25 mouse cellular contexts compared by ENCODE assay signal in genomic region chr17:36022922-36023321, GRCm38 (mm10). TPM values are rescaled to one million over a fixed set of nuclear protein-coding genes. Genes with fewer than 3 reads are reported as not detected.
DNase-seq lines count a peak whose midpoint lies in the region; ATAC-seq and TF ChIP-seq lines count a peak whose summit lies in the region.
"Had no signal": no experiment of that assay in that cellular context is flagged by ENCODE, and none has a peak within 500 bp of the region (broad histone marks: within the 10 kb centered on the region; RNA-seq: fewer than 3 reads in every experiment).

No protein-coding gene starts in this region.

- H3K27me3 ChIP-seq in liver, adult 2 months (ENCODE audit: control insufficient read depth, insufficient read depth, low read length), result no peaks in the 10 kb centered on the region
- H3K27me3 ChIP-seq in liver, embryonic 12.5 days (replicated peaks), result no peaks in the 10 kb centered on the region
- no peaks in the 10 kb centered on the region for H3K27me3 ChIP-seq in thymus, adult 2 months (ENCODE audit: control insufficient read depth, insufficient read depth, low read length)
- H3K27me3 ChIP-seq: forebrain, embryonic 13.5 days; neural tube, embryonic 13.5 days; Patski had no signal

- ATAC-seq in liver, embryonic 12.5 days, result no peak
- ATAC-seq in erythroid progenitor cell, adult 5-6 weeks (replicated peaks; ENCODE audit: low FRiP score, poor library complexity, severe bottlenecking), result no peak
- ATAC-seq: forebrain, embryonic 13.5 days; hindbrain, postnatal 0 days; Patski had no signal

- peak overlapping the region; percentile 86 for H3K27ac ChIP-seq in gastrocnemius, adult 2 months
- H3K27ac ChIP-seq in liver, adult 2 months (replicated peaks; ENCODE audit: insufficient read depth, low read depth, low read length), result peak overlapping the region; percentile 42
- H3K27ac ChIP-seq in liver, embryonic 12.5 days, result no peak overlapping the region
- peak overlapping the region; percentile 50 for H3K27ac ChIP-seq in thymus, adult 2 months (ENCODE audit: control insufficient read depth, insufficient read depth, low read length)
- H3K27ac ChIP-seq: forebrain, embryonic 13.5 days; liver, embryonic 14.5 days; neural tube, embryonic 13.5 days had no signal

- no peak overlapping the region for H3K9ac ChIP-seq in liver, adult 2 months (ENCODE audit: low read depth, low read length)
- no peak overlapping the region for H3K9ac ChIP-seq in liver, embryonic 12.5 days
- H3K9ac ChIP-seq: forebrain, embryonic 13.5 days; liver, embryonic 14.5 days; neural tube, embryonic 13.5 days had no signal

- no peak for DNase-seq in gastrocnemius, adult 2 months
- DNase-seq in gastrocnemius, postnatal 25 days, result no peak
- DNase-seq in liver, adult 2 months (ENCODE audit: extremely low read depth, low read depth, low spot score), result no peak
- DNase-seq in thymus, adult 2 months, result no peak
- DNase-seq in thymus, postnatal 25 days, result no peak
- DNase-seq in kidney, adult 9 months, result no peak
- DNase-seq: cerebellum, adult 2 months; heart, postnatal 4 days; layer of hippocampus, adult 9-11 months; right cerebral cortex, postnatal 4 days; thymus, postnatal 4 days had no signal

- no peaks in the 10 kb centered on the region for H3K9me3 ChIP-seq in liver, embryonic 12.5 days (replicated peaks)
- H3K9me3 ChIP-seq: forebrain, embryonic 13.5 days; neural tube, embryonic 13.5 days had no signal

- intact Hi-C loops in gastrocnemius, adult 2 months (cut with DNase I), result no loop called here

- WGBS in liver, adult 2 months, result 96% methylated on average over 6 of the region's 6 CpGs
- 87% methylated on average over 6 of the region's 6 CpGs for whole genome bisulfite sequencing in liver, embryonic 12.5 days (ENCODE audit: insufficient replicate concordance)
- 90% methylated on average over 6 of the region's 6 CpGs for WGBS in thymus, adult 2 months

- no peaks in the 10 kb centered on the region for H3K79me2 ChIP-seq in liver, adult 2 months (ENCODE audit: control insufficient read depth, insufficient read depth, low read length)

- peaks cover 9% of the 10 kb centered on the region for H3K4me1 ChIP-seq in liver, adult 2 months (ENCODE audit: control insufficient read depth, insufficient read depth, low read length)
- peaks cover 66% of the 10 kb centered on the region for H3K4me1 ChIP-seq in liver, embryonic 12.5 days
- H3K4me1 ChIP-seq in thymus, adult 2 months (replicated peaks; ENCODE audit: control insufficient read depth, insufficient read depth, low read length), result peaks cover 25% of the 10 kb centered on the region

- no peak overlapping the region for H3K4me2 ChIP-seq in liver, embryonic 12.5 days
- H3K4me2 ChIP-seq: forebrain, embryonic 13.5 days; neural tube, embryonic 13.5 days had no signal

- TF ChIP-seq POLR2A in liver, adult 2 months (IDR thresholded peaks at IDR 0.05; ENCODE audit: extremely low read depth, insufficient read depth, low read length), result no peak
- TF ChIP-seq POLR2A in thymus, adult 2 months (IDR thresholded peaks at IDR 0.05; ENCODE audit: control insufficient read depth, extremely low read depth, insufficient read depth, low read length, poor library complexity), result no peak

- no peak overlapping the region for H3K4me3 ChIP-seq in gastrocnemius, adult 2 months
- H3K4me3 ChIP-seq in liver, adult 2 months (ENCODE audit: insufficient read depth, low read depth, low read length), result no peak overlapping the region
- H3K4me3 ChIP-seq in liver, embryonic 12.5 days, result no peak overlapping the region
- no peak overlapping the region for H3K4me3 ChIP-seq in thymus, adult 2 months (ENCODE audit: control insufficient read depth, insufficient read depth, low read length)
- H3K4me3 ChIP-seq: forebrain, embryonic 13.5 days; neural tube, embryonic 13.5 days had no signal

- no peak for TF ChIP-seq CTCF in gastrocnemius, adult 2 months (IDR thresholded peaks at IDR 0.05)
- no peak for TF ChIP-seq CTCF in liver, adult 2 months (IDR thresholded peaks at IDR 0.05; ENCODE audit: low read depth, low read length)
- TF ChIP-seq CTCF in thymus, adult 2 months (IDR thresholded peaks at IDR 0.05; ENCODE audit: borderline replicate concordance, control insufficient read depth, extremely low read depth, insufficient read depth, low read length, poor library complexity), result no peak

- no peaks in the 10 kb centered on the region for H3K36me3 ChIP-seq in liver, adult 2 months (ENCODE audit: control insufficient read depth, insufficient read depth, low read length)
- peaks cover 3% of the 10 kb centered on the region; the same call in 1 of the 2 replicates for H3K36me3 ChIP-seq in liver, embryonic 12.5 days
- no peaks in the 10 kb centered on the region for H3K36me3 ChIP-seq in thymus, adult 2 months (ENCODE audit: control insufficient read depth, insufficient read depth, low read length)
- H3K36me3 ChIP-seq: neural tube, embryonic 13.5 days had no signal

RNA-seq across cellular contexts. Expression of gene H2-T24, which starts 2.6 kb away (rescaled TPM):
- total RNA-seq in gastrocnemius, adult 2 months (2021), result 1 to 10 TPM; 2.0 to 2.5 TPM
- 1 to 10 TPM; 1.6 to 1.7 TPM for total RNA-seq in gastrocnemius, postnatal 25 days (2021)
- total RNA-seq in liver, adult 2 months (2014; rRNA removed), result 4.9 and 5.3 TPM in 2 replicates
- 1.9 and 2.1 TPM in 2 replicates for polyA plus RNA-seq in liver, adult 2 months (2012; rRNA removed)
- 4.6 and 5.7 TPM in 2 replicates for polyA plus RNA-seq in liver, embryonic 12.5 days (2016; fragmentation: Nextera tagmentation; extraction: Ambion mirVana)
- polyA plus RNA-seq in thymus, adult 2 months (2012; rRNA removed), result 15.0 and 20.4 TPM in 2 replicates
- 84.3 and 115 TPM in 2 replicates for total RNA-seq in erythroid progenitor cell, adult 5-6 weeks (2015; ENCODE audit: low replicate concordance)
- total RNA-seq in erythroid progenitor cell, adult 5-6 weeks (2017; ENCODE audit: low replicate concordance), result 293 and 328 TPM in 2 replicates

RNA-seq across cellular contexts. Expression of gene H2-T23, which starts 9.7 kb away (rescaled TPM):
- 1 to 10 TPM; 6.3 to 9.2 TPM for total RNA-seq in gastrocnemius, adult 2 months (2021)
- total RNA-seq in gastrocnemius, postnatal 25 days (2021), result 1 to 10 TPM; 6.2 to 8.7 TPM
- 291 and 323 TPM in 2 replicates for total RNA-seq in liver, adult 2 months (2014; rRNA removed)
- 423 and 492 TPM in 2 replicates for polyA plus RNA-seq in liver, adult 2 months (2012; rRNA removed)
- polyA plus RNA-seq in liver, embryonic 12.5 days (2016; fragmentation: Nextera tagmentation; extraction: Ambion mirVana), result 19.5 and 20.5 TPM in 2 replicates
- polyA plus RNA-seq in thymus, adult 2 months (2012; rRNA removed), result 380 and 457 TPM in 2 replicates
- 109 and 146 TPM in 2 replicates for total RNA-seq in erythroid progenitor cell, adult 5-6 weeks (2015; ENCODE audit: low replicate concordance)
- total RNA-seq in erythroid progenitor cell, adult 5-6 weeks (2017; ENCODE audit: low replicate concordance), result 93.4 and 104 TPM in 2 replicates

RNA-seq across cellular contexts. Expression of gene H2-T22, which starts 19.6 kb away (rescaled TPM):
- 1 to 10 TPM; 8.8 to 9.7 TPM for total RNA-seq in gastrocnemius, adult 2 months (2021)
- 1 to 10 TPM; 5.8 to 7.2 TPM for total RNA-seq in gastrocnemius, postnatal 25 days (2021)
- 115 and 138 TPM in 2 replicates for total RNA-seq in liver, adult 2 months (2014; rRNA removed)
- polyA plus RNA-seq in liver, adult 2 months (2012; rRNA removed), result 98.2 and 110 TPM in 2 replicates
- polyA plus RNA-seq in liver, embryonic 12.5 days (2016; fragmentation: Nextera tagmentation; extraction: Ambion mirVana), result 7.5 and 8.4 TPM in 2 replicates
- 105 and 119 TPM in 2 replicates for polyA plus RNA-seq in thymus, adult 2 months (2012; rRNA removed)
- 19.1 and 19.7 TPM in 2 replicates for total RNA-seq in erythroid progenitor cell, adult 5-6 weeks (2015; ENCODE audit: low replicate concordance)
- total RNA-seq in erythroid progenitor cell, adult 5-6 weeks (2017; ENCODE audit: low replicate concordance), result 5.5 and 16.4 TPM in 2 replicates

RNA-seq across cellular contexts. Expression of gene Gm6034, which starts 19.8 kb away (rescaled TPM):
- total RNA-seq in gastrocnemius, adult 2 months (2021), result not detected
- total RNA-seq in gastrocnemius, postnatal 25 days (2021), result not detected
- 0.09 TPM in 1 of 2 replicates, not detected in the other for total RNA-seq in liver, adult 2 months (2014; rRNA removed)
- polyA plus RNA-seq in liver, adult 2 months (2012; rRNA removed), result 0.05 and 0.06 TPM in 2 replicates
- polyA plus RNA-seq in liver, embryonic 12.5 days (2016; fragmentation: Nextera tagmentation; extraction: Ambion mirVana), result not detected in 2 replicates
- polyA plus RNA-seq in thymus, adult 2 months (2012; rRNA removed), result 0.22 TPM in 1 of 2 replicates, not detected in the other
- total RNA-seq in erythroid progenitor cell, adult 5-6 weeks (2015; ENCODE audit: low replicate concordance), result not detected in 2 replicates
- total RNA-seq in erythroid progenitor cell, adult 5-6 weeks (2017; ENCODE audit: low replicate concordance), result not detected in 2 replicates
- total RNA-seq: adrenal gland, adult 18-20 months; heart, postnatal 4 days; hindbrain, postnatal 0 days; left cerebral cortex, postnatal 25 days; megakaryocyte progenitor cell, adult 5-6 weeks had no signal
- polyA plus RNA-seq: cerebellum, adult 2 months; cortical plate, adult 2 months; embryonic facial prominence, embryonic 14.5 days; forebrain, embryonic 13.5 days; hindbrain, postnatal 0 days; kidney, embryonic 16.5 days; liver, embryonic 14.5 days; neural tube, embryonic 13.5 days; Patski; stomach, embryonic 14.5 days had no signal

RNA-seq across cellular contexts. Expression of gene Gm11127, which starts 35.2 kb away (rescaled TPM):
- 1 to 10 TPM; 1.5 to 2.1 TPM for total RNA-seq in gastrocnemius, adult 2 months (2021)
- total RNA-seq in gastrocnemius, postnatal 25 days (2021), result 1 to 10 TPM; 1.3 to 2.4 TPM
- 0.13 TPM in 1 of 2 replicates, not detected in the other for total RNA-seq in liver, adult 2 months (2014; rRNA removed)
- 0.06 TPM in 1 of 2 replicates, not detected in the other for polyA plus RNA-seq in liver, adult 2 months (2012; rRNA removed)
- polyA plus RNA-seq in liver, embryonic 12.5 days (2016; fragmentation: Nextera tagmentation; extraction: Ambion mirVana), result not detected in 2 replicates
- 0.39 and 0.61 TPM in 2 replicates for polyA plus RNA-seq in thymus, adult 2 months (2012; rRNA removed)
- total RNA-seq in erythroid progenitor cell, adult 5-6 weeks (2015; ENCODE audit: low replicate concordance), result not detected in 2 replicates
- 0.39 TPM in 1 of 2 replicates, not detected in the other for total RNA-seq in erythroid progenitor cell, adult 5-6 weeks (2017; ENCODE audit: low replicate concordance)
- total RNA-seq: hindbrain, postnatal 0 days; megakaryocyte progenitor cell, adult 5-6 weeks had no signal
- polyA plus RNA-seq: embryonic facial prominence, embryonic 14.5 days; forebrain, embryonic 13.5 days; hindbrain, postnatal 0 days; kidney, embryonic 16.5 days; neural tube, embryonic 13.5 days; stomach, embryonic 14.5 days had no signal

Comparison
In these comparisons a context has a peak if more than half of its experiments do, and no peak if none do; other contexts are left out.
1. RNA of gene H2-T24, which starts 2.6 kb away (total RNA-seq): 84.3 to 328 TPM in erythroid progenitor cell, adult 5-6 weeks; 4.9 to 5.3 TPM in liver, adult 2 months, 2.0 to 2.5 TPM in gastrocnemius, adult 2 months and 1.6 to 1.7 TPM in gastrocnemius, postnatal 25 days; every median in the first group is over 10 times any median in the second.
2. RNA of gene H2-T23, which starts 9.7 kb away (total RNA-seq): 291 to 323 TPM in liver, adult 2 months and 93.4 to 146 TPM in erythroid progenitor cell, adult 5-6 weeks; 6.3 to 9.2 TPM in gastrocnemius, adult 2 months and 6.2 to 8.7 TPM in gastrocnemius, postnatal 25 days; every median in the first group is over 4 times any median in the second.